Mouse (Mus musculus): ENCODE results near the gene Cox10.

- TF ChIP-seq CTCF (IDR thresholded peaks at IDR 0.05; ENCODE audit: control insufficient read depth, insufficient read depth, insufficient read length) (no peak), MYOD1 (IDR thresholded peaks at IDR 0.05; ENCODE audit: control insufficient read depth, insufficient read length, low read depth) (no peak)
Observed at GRCm38 (mm10) chr11:63990311-63990710, 89.0 kb downstream of the Cox10 start.
